Mouse (Mus musculus) thymus, postnatal 10 days (tissue): ENCODE results near the gene Pdia3.
"Not testable (repeated sequence)": the region's sequence is repeated elsewhere in the genome, so short reads cannot be mapped to it uniquely, and the experiment has no call there.

Experiments used
- DNase-seq, 2 experiments: peaks; one replicate each; pipeline ENCODE4 v3.0.0; 2021; ENCODE audit warnings: low spot score in 2 of 2

Pdia3 gene

DNA sequence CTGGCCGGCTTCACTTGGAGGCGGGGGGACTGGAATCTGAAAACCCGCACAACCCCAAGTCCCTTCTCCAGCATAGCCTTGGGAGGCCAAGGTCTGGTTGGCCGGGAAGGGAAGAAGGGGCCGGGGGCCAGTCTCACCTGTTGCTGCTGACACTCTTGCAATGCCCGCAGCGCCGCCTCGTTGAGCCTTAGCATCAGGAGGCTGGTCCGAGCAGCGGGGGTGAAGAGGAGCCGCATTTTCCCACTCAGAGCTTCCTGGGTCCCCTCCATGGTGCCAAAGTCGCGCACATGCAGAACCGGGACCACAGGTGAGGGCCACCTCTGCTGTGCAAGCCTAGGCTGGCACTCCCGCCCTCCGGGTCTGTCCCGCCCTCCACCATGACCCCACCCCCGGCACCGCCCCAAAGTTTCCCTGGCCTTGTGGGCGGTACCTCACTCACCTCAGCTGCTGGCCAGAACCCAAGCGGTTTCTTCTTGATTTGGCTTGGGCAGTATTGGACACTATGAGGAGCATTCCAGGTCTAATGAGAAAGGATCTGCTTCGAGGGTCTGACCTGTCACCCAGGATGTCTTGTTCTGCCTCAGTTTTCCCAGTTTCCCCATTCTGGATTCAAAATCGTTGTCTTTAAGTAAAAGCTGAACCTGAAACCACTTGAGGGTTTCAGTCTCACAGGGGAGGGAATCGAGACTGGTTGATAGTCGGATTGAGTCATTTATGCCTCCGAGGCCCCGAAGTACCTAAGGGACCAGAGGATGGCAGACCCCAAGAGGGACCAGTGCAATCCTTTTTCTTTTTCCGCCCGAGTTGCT lies 28.9 kb downstream of the Pdia3 start:
- DNase-seq, result peak in 1 of 2 experiments; percentile 51

- DNase-seq, result no peak
These were observed 29.4 kb downstream of the Pdia3 start for GRCm38 (mm10) chr2:121443068-121443349.

GRCm38 (mm10) chr2:121444178-121444577 lies 30.6 kb downstream of the Pdia3 start, which contains the start of gene Ell3:
Gene Ell3 (minus strand): TSS chr2:121444278.
- no peak for DNase-seq

DNA sequence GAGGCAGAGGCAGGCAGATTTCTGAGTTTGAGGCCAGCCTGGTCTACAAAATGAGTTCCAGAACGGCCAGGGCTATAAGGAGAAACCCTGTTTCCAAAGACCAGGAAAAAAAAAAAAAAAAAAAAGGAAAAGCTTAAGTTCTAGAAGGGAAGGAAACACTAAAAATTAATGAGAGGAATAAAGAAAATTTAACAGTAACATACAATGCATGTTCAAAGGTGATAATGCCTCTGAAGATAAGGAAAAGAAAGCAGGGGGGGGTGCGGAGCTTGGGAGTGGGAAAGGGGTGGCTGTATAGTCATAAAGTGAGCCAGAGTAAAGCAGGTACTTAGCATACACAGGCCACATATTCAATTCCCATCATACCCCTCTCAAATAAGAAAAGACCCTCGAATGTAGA lies 31.5 kb downstream of the Pdia3 start:
- no peak for DNase-seq

GRCm38 (mm10) chr2:121446506-121446905 lies 32.9 kb downstream of the Pdia3 start:
- no peak for DNase-seq

- DNase-seq, result no peak
These were observed 33.4 kb downstream of the Pdia3 start for GRCm38 (mm10) chr2:121447006-121447405.

DNA sequence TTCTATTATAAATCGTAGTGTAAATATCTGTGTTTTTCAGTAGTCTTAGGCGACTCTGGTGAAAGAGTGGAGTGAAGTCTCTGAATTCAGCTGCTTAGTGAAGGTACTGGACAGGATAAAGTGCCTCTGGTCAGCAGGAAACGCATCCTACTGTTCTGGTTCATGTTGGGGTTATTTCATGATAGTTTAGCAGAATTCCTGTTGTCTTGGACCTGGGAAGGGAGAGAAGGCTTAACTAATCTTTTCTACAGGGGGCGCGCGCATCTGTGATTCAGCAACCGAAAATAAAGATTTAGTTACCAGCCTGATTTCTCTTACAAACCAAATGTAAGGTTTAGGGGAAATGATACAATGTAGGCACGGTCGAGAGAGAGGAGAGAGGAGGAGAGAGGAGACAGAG lies 34.6 kb downstream of the Pdia3 start:
- peak; percentile 20 to 52 for DNase-seq

DNA sequence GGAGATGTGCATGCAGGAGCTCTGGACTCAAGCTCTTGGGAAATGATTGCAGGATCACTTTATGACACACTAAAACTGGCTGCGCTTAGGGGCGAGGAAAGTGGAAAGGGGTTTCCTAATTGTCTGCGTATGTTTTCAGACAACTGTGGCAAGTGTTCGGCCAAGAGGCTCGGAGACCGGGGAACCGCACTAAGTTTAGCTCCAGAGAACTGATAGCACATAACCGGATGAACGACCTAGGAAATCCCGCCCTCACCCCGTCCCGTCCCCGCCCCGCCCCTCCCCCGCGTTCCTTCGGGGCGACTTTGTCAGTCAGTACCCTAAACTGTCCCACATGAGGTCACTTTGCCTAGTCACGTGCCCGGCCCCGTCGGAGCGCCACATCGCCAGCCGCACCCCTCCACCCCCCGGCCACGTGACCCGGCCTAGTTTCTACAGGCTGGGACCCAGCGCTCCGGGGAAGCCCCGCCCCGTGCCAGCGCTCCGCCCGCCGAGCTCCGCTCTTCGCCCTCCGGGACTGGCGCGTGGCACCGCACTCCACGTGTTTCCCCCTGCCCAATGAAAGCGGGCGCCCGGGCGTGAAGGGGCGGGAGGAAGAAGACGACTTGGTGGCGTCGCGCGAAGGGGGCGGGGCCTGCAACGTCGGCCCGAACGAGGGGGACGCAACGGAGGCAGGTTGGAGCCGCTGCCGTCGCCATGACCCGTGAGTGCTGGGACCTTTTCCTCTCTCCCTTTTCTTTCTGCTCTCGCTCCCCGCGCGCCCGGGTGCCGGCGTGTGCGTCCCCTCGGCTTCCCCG lies 35.4 kb downstream of the Pdia3 start, which contains the start of gene Serf2:
Gene Serf2, plus strand, starts transcription at position 457 of the 797 bp plus-strand sequence.
- peak; percentile 98 to 99 for DNase-seq

GRCm38 (mm10) chr2:121449545-121450011 lies 36.0 kb downstream of the Pdia3 start:
- no peak for DNase-seq

- DNase-seq, result no peak
These were observed 36.5 kb downstream of the Pdia3 start for GRCm38 (mm10) chr2:121450093-121450492.

GRCm38 (mm10) chr2:121452361-121452760 lies 38.8 kb downstream of the Pdia3 start:
- no peak for DNase-seq

DNA sequence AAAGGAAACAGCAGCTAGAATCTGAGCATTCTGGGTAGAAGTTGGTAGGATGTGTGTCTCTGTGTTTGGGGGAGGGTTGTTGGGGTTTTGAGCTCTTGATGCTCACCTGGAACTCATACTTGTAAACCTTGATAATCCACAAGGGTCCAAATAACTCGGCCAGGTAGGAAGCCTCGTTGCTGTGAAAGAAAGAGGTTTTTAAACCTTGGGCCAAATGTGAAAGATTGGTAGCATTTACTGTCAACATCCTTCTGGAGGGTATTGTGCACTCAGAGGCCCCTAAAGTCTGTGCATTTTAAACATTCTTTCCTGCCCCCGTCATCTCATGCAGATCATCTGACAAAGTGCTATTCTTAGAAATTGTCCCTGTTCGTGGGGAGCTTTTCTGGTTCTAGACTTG lies 39.4 kb downstream of the Pdia3 start, which contains the start of gene Hypk:
Gene Hypk, plus strand, starts transcription at position 301 of the 400 bp plus-strand sequence.
- DNase-seq, result no peak

DNA sequence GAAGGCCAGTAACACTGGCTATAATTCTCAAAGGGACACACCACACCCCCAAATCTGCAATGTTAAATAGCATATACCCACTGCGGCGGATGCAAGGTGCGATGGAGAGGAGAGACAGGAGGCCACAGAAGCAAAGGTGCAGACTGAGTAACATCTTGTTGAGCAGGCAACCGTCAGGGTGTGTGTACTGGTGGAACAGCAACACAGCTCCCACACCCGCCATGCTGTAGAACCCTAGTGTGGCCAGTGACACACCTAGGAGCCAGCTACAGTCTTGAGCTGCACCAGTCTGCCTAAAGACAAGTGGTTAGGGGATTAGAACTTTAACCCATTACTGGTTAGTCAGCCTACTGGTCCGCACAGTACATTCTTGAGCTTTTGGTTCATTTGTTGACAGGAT lies 40.3 kb downstream of the Pdia3 start:
- DNase-seq, result no peak

GRCm38 (mm10) chr2:121455534-121455933 lies 42.0 kb downstream of the Pdia3 start:
- DNase-seq, result no peak

DNA sequence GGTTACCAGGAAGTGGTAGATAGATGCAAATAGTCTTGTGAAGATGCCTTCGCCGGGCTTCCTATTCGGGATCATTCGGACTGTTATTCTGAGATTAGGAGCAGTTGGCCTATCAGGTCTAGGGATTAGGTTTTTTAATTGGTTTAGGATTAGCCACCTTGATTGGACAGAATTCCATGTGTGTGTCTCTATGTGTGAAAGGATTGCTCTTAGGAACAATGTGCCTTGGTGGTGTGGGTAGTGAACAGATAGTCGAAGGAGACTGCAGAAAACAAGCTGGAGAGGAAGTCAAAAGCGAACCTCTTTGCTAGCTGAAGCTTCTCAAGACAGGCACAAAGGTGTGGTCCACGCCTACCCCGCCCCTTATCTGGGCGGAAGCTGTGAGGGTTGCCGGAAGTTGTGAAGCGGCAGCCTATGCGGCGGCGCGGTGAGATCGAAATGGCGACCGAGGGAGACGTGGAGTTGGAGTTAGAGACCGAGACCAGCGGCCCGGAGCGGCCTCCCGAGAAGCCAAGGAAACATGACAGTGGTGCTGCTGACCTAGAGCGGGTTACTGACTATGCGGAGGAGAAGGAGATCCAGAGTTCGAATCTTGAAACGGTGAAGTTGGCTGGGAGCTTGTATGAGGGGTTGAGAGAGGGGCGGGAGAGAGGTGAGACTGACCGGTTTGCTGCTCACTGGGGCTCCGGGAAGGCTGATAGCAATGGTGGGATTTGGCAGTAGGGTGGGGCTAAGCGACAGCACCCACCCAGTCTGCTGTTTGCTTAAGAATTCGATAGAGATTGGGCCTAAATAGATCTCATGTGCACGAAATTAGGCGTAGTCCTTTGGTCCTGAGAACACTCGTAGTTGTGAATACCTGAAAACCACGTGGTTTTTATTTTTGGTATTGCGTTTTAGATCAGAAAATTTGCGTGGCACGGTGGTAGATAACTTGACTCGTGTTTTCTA lies 43.4 kb downstream of the Pdia3 start, which contains the start of gene Serinc4:
Gene Serinc4, minus strand, starts transcription at position 90 of the 951 bp plus-strand sequence.
- peak; percentile 82 to 83 for DNase-seq

- DNase-seq, result no peak
These were observed 46.5 kb downstream of the Pdia3 start for GRCm38 (mm10) chr2:121460071-121460470.

- not testable (repeated sequence) for DNase-seq
These were observed 55.4 kb downstream of the Pdia3 start for GRCm38 (mm10) chr2:121468982-121469381.

DNA sequence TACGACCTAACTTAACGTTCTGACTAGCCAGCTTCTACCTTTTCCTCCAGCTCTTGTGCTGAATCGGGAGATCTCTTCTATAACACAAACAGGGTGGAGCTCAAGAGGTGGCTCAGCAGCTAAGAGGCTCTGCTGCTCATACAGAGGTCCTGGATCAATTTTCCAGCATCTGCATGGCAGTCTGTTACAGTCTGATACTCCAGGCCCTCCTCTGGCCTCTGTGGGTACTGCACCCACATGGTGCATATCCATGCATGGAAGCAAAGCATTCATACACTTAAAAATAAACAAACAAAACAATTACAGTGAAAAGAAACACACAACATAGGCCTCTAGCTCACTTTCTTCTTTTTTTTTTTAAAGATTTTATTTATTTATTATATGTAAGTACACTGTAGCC lies 59.2 kb downstream of the Pdia3 start:
- DNase-seq, result not testable (repeated sequence)

DNA sequence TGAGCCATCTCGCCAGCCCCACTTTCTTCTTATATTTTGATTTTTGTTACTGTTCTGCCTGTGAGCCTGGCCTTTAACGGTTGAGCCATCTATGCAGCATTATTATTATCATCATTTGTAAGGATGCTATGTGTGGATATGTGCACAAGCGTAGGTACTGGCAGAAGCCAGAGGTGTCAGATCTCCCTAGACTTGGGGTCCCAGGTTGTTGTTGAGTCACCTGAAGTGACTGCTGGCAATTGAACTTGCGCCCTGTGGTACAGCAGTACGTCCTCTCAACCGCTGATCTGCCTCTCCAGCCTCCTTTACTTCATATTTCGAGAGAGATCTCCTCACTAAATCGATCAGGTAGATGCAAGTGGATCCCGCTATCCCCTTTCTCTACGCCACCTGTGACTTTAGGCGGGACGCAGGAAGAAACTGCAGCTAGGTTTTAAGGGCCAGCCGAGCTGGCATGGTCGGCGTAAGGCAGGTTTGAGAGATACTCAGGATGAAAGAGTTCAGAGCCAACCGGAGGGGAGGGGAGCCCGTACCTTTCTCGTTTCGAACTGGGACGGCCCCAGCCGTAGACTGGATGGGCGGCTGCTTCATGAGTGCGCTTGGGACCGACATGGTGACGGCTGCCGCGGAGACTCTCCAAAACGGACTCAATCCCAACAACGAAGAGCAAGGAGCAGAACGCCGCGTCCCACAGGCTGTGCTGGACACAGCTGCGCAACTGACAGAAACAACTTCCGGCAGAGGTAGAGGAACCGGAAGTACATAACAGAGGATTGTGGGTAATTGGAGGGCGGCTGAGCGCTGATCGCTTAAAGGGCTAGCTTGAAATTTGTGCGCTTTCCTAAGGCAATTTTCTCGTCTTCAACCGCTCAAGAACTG lies 60.0 kb downstream of the Pdia3 start, which contains the start of gene Mfap1b:
Gene Mfap1b, minus strand, starts transcription at position 767 of the 879 bp plus-strand sequence.
- peak; percentile 66 to 72 for DNase-seq

GRCm38 (mm10) chr2:121474180-121474535 lies 60.6 kb downstream of the Pdia3 start:
- DNase-seq, result no peak
